Mouse (Mus musculus) lung, postnatal 10 days (tissue): ENCODE measurements at regions not wholly inside any gene's neighbourhood (a gene's known extent, or its start where the extent isn't known, plus 50 kb on each side); places are given as distances from the start of the nearest gene placed in this dataset.

ENCODE experiments used
- DNase-seq: peaks from one replicate; pipeline ENCODE4 v3.0.0; 2021

- no peak for DNase-seq
These were observed 373.4 kb upstream of the Pbx1 start for GRCm38 (mm10) chr1:168805442-168805841.

GRCm38 (mm10) chr1:168801046-168801445 lies 369.0 kb upstream of the Pbx1 start:
- no peak for DNase-seq

GRCm38 (mm10) chr1:168786731-168787130 lies 354.7 kb upstream of the Pbx1 start:
- no peak for DNase-seq

GRCm38 (mm10) chr1:168783851-168784250 lies 351.8 kb upstream of the Pbx1 start:
- DNase-seq, result no peak

GRCm38 (mm10) chr1:168764368-168764895 lies 332.4 kb upstream of the Pbx1 start:
- DNase-seq, result no peak

GRCm38 (mm10) chr1:168761095-168761494 lies 329.0 kb upstream of the Pbx1 start:
- no peak for DNase-seq

GRCm38 (mm10) chr1:168760239-168760638 lies 328.2 kb upstream of the Pbx1 start:
- no peak for DNase-seq

GRCm38 (mm10) chr1:168758835-168759234 lies 326.8 kb upstream of the Pbx1 start:
- DNase-seq, result peak; percentile 14

- no peak for DNase-seq
These were observed 322.1 kb upstream of the Pbx1 start for GRCm38 (mm10) chr1:168754196-168754595.

- no peak for DNase-seq
These were observed 311.4 kb upstream of the Pbx1 start for GRCm38 (mm10) chr1:168743435-168743834.

- no peak for DNase-seq
These were observed 305.9 kb upstream of the Pbx1 start for GRCm38 (mm10) chr1:168738005-168738404.

GRCm38 (mm10) chr1:168737277-168737863 lies 305.3 kb upstream of the Pbx1 start:
- no peak for DNase-seq

GRCm38 (mm10) chr1:168733066-168733465 lies 301.0 kb upstream of the Pbx1 start:
- DNase-seq, result no peak

GRCm38 (mm10) chr1:168709836-168710235 lies 277.8 kb upstream of the Pbx1 start:
- no peak for DNase-seq

- DNase-seq, result no peak
These were observed 277.1 kb upstream of the Pbx1 start for GRCm38 (mm10) chr1:168709017-168709681.

GRCm38 (mm10) chr1:168708161-168708865 lies 276.2 kb upstream of the Pbx1 start:
- no peak for DNase-seq

- no peak for DNase-seq
These were observed 265.3 kb upstream of the Pbx1 start for GRCm38 (mm10) chr1:168697386-168697785.

GRCm38 (mm10) chr1:168686821-168687220 lies 254.8 kb upstream of the Pbx1 start:
- DNase-seq, result no peak

GRCm38 (mm10) chr1:168685147-168685546 lies 253.1 kb upstream of the Pbx1 start:
- DNase-seq, result peak; percentile 6

GRCm38 (mm10) chr1:168681685-168682491 lies 249.8 kb upstream of the Pbx1 start:
- DNase-seq, result no peak

GRCm38 (mm10) chr1:168680674-168681073 lies 248.6 kb upstream of the Pbx1 start:
- DNase-seq, result no peak

GRCm38 (mm10) chr1:168676418-168677413 lies 244.6 kb upstream of the Pbx1 start:
- no peak for DNase-seq
